Mouse (Mus musculus) embryonic facial prominence, embryonic 13.5 days (tissue): Measurements from ENCODE around the gene Ksr1. TPM values are rescaled to one million over a fixed set of nuclear protein-coding genes. Genes with fewer than 3 reads are reported as not detected.
A peak's percentile ranks its signal among the peaks of the same experiment; 100 is the strongest.

Experiments
- ATAC-seq: fragments of 200-750 bp; cut with Nextera tagmentation; 2 replicates; pipeline ENCODE4 v1.8.0; 2017; ENCODE audit warnings: low read depth; ENCODE audit not compliant: insufficient number of reproducible peaks, insufficient read depth, low FRiP score, low TSS enrichment
- H3K27ac ChIP-seq: fragments of 300-500 bp; sonication (generic); 2 replicates; pipeline ENCODE4 v1.5.1; 2015; ENCODE audit warnings: moderate library complexity, mild to moderate bottlenecking, inconsistent platforms
- H3K27me3 ChIP-seq: fragments of 300-500 bp; sonication (generic); 2 replicates; pipeline ENCODE4 v1.6.1; 2015; ENCODE audit warnings: mild to moderate bottlenecking, inconsistent platforms
- H3K36me3 ChIP-seq: fragments of 300-500 bp; sonication (generic); 2 replicates; pipeline ENCODE4 v1.6.1; 2015; ENCODE audit warnings: mild to moderate bottlenecking, inconsistent platforms
- H3K4me1 ChIP-seq: fragments of 300-500 bp; sonication (generic); 2 replicates; pipeline ENCODE4 v1.6.1; 2015; ENCODE audit warnings: inconsistent platforms
- H3K4me2 ChIP-seq: fragments of 300-500 bp; sonication (generic); 2 replicates; pipeline ENCODE4 v1.6.1; 2015; ENCODE audit warnings: moderate library complexity, mild to moderate bottlenecking, inconsistent platforms
- H3K4me3 ChIP-seq: fragments of 300-500 bp; sonication (generic); 2 replicates; pipeline ENCODE4 v1.5.1; 2015; ENCODE audit warnings: mild to moderate bottlenecking, inconsistent platforms
- H3K9ac ChIP-seq: fragments of 300-500 bp; sonication (generic); 2 replicates; pipeline ENCODE4 v1.6.1; 2015; ENCODE audit warnings: mild to moderate bottlenecking, inconsistent platforms
- H3K9me3 ChIP-seq: fragments of 300-500 bp; sonication (generic); 2 replicates; pipeline ENCODE4 v1.6.1; 2016; ENCODE audit warnings: inconsistent platforms
- WGBS: fragments of 180-500 bp; shearing (Covaris S2); methylation state at CpG from one replicate; pipeline ENCODE4 v1.1.7; 2015; ENCODE audit warnings: mixed read lengths; 5-methylcytosine and 5-hydroxymethylcytosine counted together
- polyA plus RNA-seq: library from polyadenylated mRNA; unstranded; fragments of >200 nt; fragmentation: Nextera tagmentation; extraction: Ambion mirVana; gene quantifications from 2 replicates; pipeline ENCODE4 v1.2.1, GENCODE M21; 2015

Ksr1 gene
- polyA plus RNA-seq, 1 experiment from 2014 or later = 3.3 TPM

GRCm38 (mm10) chr11:79031452-79031746 is 114.8 kb downstream of the Ksr1 start:
- WGBS = 67% methylated on average over 5 of the region's 5 CpGs
- no peaks in the 10 kb centered on the region for H3K27me3 ChIP-seq
- H3K9ac ChIP-seq = no peak overlapping the region
- no peak overlapping the region for H3K4me3 ChIP-seq
- peaks cover 29% of the 10 kb centered on the region for H3K36me3 ChIP-seq
- peaks cover 6% of the 10 kb centered on the region for H3K4me1 ChIP-seq
- H3K9me3 ChIP-seq = no peaks in the 10 kb centered on the region
- H3K4me2 ChIP-seq = no peak overlapping the region
- no peak overlapping the region for H3K27ac ChIP-seq
- no peak for ATAC-seq

GRCm38 (mm10) chr11:79030570-79031451 is 115.4 kb downstream of the Ksr1 start:
- H3K9ac ChIP-seq = no peak overlapping the region
- H3K9me3 ChIP-seq = no peaks in the 10 kb centered on the region
- H3K36me3 ChIP-seq = peaks cover 26% of the 10 kb centered on the region
- no peak overlapping the region for H3K4me3 ChIP-seq
- 55% methylated on average over 19 of the region's 19 CpGs for WGBS
- H3K27me3 ChIP-seq = no peaks in the 10 kb centered on the region
- peaks cover 6% of the 10 kb centered on the region for H3K4me1 ChIP-seq
- ATAC-seq = no peak
- no peak overlapping the region for H3K4me2 ChIP-seq
- H3K27ac ChIP-seq = no peak overlapping the region

DNA sequence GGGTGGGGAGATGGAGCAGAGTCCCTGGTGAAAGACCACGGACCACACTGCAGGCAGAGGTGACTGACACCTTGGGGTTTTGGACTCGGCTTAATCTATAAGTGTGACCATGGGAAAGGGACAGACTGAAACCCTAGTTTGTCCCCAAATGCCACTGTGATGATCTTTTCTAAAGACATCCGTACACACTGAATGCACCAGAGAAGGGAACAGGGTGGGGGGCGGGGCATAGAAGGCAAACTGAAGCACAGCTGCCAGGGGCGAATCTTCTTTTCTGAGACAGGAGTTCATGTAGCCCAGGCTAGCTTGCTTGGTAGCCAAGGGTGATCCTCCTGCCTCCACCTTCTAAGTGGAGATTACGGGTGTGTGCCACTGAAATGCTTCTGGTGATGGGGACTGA is 122.5 kb downstream of the Ksr1 start:
- no peaks in the 10 kb centered on the region for H3K9me3 ChIP-seq
- H3K27ac ChIP-seq = 0 out of 2 replicates have a peak overlapping the region, but pooled peaks have one; percentile 55
- H3K4me1 ChIP-seq = peaks cover 16% of the 10 kb centered on the region
- peak overlapping the region; percentile 44 for H3K4me2 ChIP-seq
- H3K36me3 ChIP-seq = peaks cover 53% of the 10 kb centered on the region
- no peak for ATAC-seq
- peak overlapping the region; percentile 32; the same call in 1 of the 2 replicates for H3K9ac ChIP-seq
- 59% methylated on average over 6 of the region's 6 CpGs for WGBS
- H3K4me3 ChIP-seq = peak overlapping the region; percentile 17; the same call in 1 of the 2 replicates
- no peaks in the 10 kb centered on the region for H3K27me3 ChIP-seq

DNA sequence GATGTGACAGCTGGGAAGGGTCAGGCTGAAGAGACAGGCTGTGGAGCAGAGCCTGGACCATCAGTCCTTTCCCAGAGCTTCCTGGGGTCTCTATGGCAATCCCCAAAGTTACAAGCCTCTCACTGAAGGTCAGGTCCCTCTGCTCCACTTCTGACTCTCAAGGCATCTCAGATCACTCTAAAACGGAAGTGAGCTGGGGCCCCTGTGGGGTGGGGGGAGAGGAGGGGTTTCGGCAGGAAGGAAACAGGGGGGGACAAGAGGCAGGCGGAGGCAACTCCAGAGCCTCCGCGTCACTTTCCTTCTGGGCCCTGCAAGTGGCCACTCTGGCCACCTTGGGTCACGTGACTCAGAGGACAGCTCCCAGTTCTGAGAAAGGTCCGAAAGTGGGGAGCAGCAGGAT is 122.9 kb downstream of the Ksr1 start:
- peak overlapping the region; percentile 55; the same call in 1 of the 2 replicates for H3K27ac ChIP-seq
- H3K9ac ChIP-seq = peak overlapping the region; percentile 32
- H3K4me1 ChIP-seq = peaks cover 16% of the 10 kb centered on the region
- ATAC-seq = no peak
- H3K9me3 ChIP-seq = no peaks in the 10 kb centered on the region
- H3K36me3 ChIP-seq = peaks cover 57% of the 10 kb centered on the region
- 18% methylated on average over 7 of the region's 7 CpGs for WGBS
- H3K27me3 ChIP-seq = no peaks in the 10 kb centered on the region
- H3K4me3 ChIP-seq = peak overlapping the region; percentile 17; the same call in 1 of the 2 replicates
- peak overlapping the region; percentile 44 for H3K4me2 ChIP-seq

GRCm38 (mm10) chr11:79022836-79023235 is 123.4 kb downstream of the Ksr1 start:
- 68% methylated on average over 4 of the region's 4 CpGs for whole genome bisulfite sequencing
- peak overlapping the region; percentile 44; the same call in 1 of the 2 replicates for H3K4me2 ChIP-seq
- H3K9me3 ChIP-seq = no peaks in the 10 kb centered on the region
- H3K36me3 ChIP-seq = peaks cover 58% of the 10 kb centered on the region
- H3K27ac ChIP-seq = peak overlapping the region; percentile 55; the same call in 1 of the 2 replicates
- ATAC-seq = no peak
- no peaks in the 10 kb centered on the region for H3K27me3 ChIP-seq
- H3K4me1 ChIP-seq = peaks cover 16% of the 10 kb centered on the region
- H3K9ac ChIP-seq = peak overlapping the region; percentile 32
- no peak overlapping the region for H3K4me3 ChIP-seq

- H3K9me3 ChIP-seq = no peaks in the 10 kb centered on the region
- no peak overlapping the region for H3K9ac ChIP-seq
- 82% methylated on average over 21 of the region's 21 CpGs for WGBS
- no peak overlapping the region for H3K4me2 ChIP-seq
- H3K27ac ChIP-seq = no peak overlapping the region
- peaks cover 69% of the 10 kb centered on the region for H3K36me3 ChIP-seq
- no peak for ATAC-seq
- peaks cover 22% of the 10 kb centered on the region for H3K4me1 ChIP-seq
- H3K27me3 ChIP-seq = no peaks in the 10 kb centered on the region
- H3K4me3 ChIP-seq = no peak overlapping the region
Observed at GRCm38 (mm10) chr11:79020535-79021045, 125.6 kb downstream of the Ksr1 start.

GRCm38 (mm10) chr11:79019839-79020534 is 126.2 kb downstream of the Ksr1 start:
- 88% methylated on average over 17 of the region's 17 CpGs for WGBS
- Histone ChIP-seq H3K36me3 (peaks cover 65% of the 10 kb centered on the region), H3K4me1 (peaks cover 27% of the 10 kb centered on the region), H3K4me2 (no peak overlapping the region), H3K27me3 (no peaks in the 10 kb centered on the region), H3K9ac (no peak overlapping the region; the same call in 1 of the 2 replicates), H3K27ac (no peak overlapping the region), H3K9me3 (no peaks in the 10 kb centered on the region), H3K4me3 (no peak overlapping the region)
- no peak for ATAC-seq

DNA sequence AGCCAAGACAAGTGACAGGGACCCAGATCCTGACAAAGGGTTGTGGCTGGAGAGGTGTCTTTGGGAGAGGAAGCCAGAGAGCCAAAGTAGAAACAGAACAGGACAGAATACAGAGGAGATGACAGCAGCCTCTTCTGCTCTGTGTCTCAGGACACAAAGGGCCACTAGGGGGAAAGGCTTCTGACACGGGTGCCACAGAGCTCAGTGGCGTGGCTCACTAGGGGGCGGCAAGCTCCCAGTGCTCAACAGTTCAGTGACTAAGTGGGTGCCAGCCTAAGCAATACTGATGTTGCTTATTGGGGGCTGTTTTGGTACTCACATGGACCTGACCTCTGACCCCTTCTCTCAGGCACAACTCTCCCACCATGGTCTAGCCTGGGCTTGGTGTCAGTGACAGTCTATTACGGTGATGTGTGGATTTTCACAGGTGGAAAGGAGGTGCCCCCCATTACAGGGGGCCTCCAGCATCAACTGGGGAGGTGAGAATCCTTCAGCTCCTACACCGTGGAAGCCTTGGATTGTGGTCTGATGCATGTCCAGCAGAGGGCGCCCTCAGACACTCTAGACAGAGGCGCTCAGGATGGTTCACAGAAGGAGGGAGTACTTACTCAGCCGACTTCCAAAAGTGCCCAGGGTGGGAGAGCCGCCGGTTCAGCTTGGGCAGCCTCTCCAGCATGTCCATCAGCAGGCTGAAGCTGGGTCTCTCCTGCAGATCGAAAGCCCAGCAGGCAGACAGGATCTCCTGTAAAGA is 127.1 kb downstream of the Ksr1 start:
- H3K4me2 ChIP-seq = no peak overlapping the region
- H3K9ac ChIP-seq = no peak overlapping the region; the same call in 1 of the 2 replicates
- no peak overlapping the region for H3K27ac ChIP-seq
- peaks cover 35% of the 10 kb centered on the region for H3K4me1 ChIP-seq
- no peaks in the 10 kb centered on the region for H3K9me3 ChIP-seq
- no peak overlapping the region for H3K4me3 ChIP-seq
- no peak for ATAC-seq
- no peaks in the 10 kb centered on the region for H3K27me3 ChIP-seq
- WGBS = 50% methylated on average over 11 of the region's 11 CpGs
- H3K36me3 ChIP-seq = peaks cover 65% of the 10 kb centered on the region

DNA sequence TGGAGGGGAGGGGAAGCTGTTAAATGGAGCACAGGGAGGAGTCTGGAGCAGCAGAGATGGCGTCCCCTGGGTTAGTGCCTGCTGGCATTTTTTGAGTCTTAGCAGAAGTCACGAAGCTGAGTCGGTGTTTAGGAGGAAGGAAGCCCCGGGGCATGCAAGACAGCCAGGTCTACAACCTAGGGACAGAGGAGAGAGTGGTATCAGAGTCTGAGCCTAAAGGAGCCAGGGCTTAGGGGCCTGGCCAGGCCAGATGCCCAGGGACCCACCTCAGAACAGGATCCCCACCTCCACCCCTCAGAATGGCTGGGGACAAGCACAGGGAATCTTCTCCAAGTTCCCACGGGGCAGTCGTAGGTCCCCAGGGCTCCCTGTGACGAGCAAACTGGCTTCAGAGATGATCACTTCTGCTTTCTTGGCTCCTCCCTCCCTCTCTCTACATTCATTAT is 129.0 kb downstream of the Ksr1 start:
- H3K9ac ChIP-seq = no peak overlapping the region
- peaks cover 21% of the 10 kb centered on the region for H3K4me1 ChIP-seq
- H3K4me3 ChIP-seq = no peak overlapping the region
- peaks cover 62% of the 10 kb centered on the region for H3K36me3 ChIP-seq
- H3K4me2 ChIP-seq = no peak overlapping the region
- no peak for ATAC-seq
- no peaks in the 10 kb centered on the region for H3K27me3 ChIP-seq
- no peak overlapping the region for H3K27ac ChIP-seq
- no peaks in the 10 kb centered on the region for H3K9me3 ChIP-seq
- 68% methylated on average over 7 of the region's 7 CpGs for WGBS

DNA sequence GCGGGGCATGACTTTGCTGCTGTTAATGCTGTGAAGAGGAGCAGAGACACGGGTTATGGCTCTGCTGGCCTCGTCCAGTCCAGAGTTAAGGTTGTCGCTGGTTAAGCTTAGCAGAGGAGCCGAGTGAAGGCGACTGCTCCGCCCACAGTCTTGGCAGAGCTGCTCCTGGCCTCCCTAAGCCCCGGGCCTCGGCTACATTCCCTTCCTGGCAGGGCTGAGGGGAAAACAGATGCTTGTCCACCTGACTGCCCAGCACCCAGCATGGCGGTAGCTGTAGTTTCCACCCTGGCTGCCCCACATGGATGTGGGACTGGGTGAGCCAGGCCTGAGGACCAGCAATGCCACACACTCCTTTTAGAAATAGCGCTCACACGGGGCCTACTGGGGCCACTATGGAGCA is 130.0 kb downstream of the Ksr1 start:
- Histone ChIP-seq H3K4me2 (no peak overlapping the region), H3K4me1 (peaks cover 21% of the 10 kb centered on the region), H3K27ac (no peak overlapping the region), H3K4me3 (no peak overlapping the region), H3K36me3 (peaks cover 57% of the 10 kb centered on the region), H3K9ac (0 out of 2 replicates have a peak overlapping the region, but pooled peaks have one; percentile 3), H3K27me3 (no peaks in the 10 kb centered on the region), H3K9me3 (no peaks in the 10 kb centered on the region)
- no peak for ATAC-seq
- 62% methylated on average over 12 of the region's 12 CpGs for WGBS

DNA sequence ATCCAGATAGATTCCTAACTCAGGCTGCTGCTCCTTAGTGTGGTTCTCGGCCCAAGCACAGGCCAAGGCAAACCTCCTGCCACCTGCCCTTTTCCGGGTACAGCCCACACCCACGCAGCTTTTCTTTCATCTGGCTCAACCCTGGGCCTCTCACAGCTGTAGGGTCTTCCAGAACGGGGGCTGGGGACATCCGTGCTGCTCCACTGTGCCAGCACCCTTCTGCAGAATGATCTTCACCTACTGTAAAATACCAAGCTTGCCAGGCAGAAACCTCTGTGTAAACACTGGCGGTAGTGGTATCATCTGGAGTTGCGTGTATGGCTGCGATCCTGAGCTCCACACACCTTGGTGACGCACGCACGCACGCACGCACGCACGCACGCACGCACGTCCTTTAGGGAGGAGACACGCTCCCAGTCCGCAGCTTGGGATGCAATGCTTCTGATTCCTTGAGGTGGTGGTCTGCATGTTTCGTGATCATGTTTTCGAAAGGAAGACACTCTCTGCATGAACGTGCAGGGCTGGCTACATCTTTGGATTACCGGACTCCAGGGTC is 130.5 kb downstream of the Ksr1 start:
- no peak overlapping the region for H3K4me2 ChIP-seq
- 89% methylated on average over 24 of the region's 24 CpGs for WGBS
- no peak for ATAC-seq
- no peaks in the 10 kb centered on the region for H3K9me3 ChIP-seq
- H3K36me3 ChIP-seq = peaks cover 52% of the 10 kb centered on the region
- peaks cover 21% of the 10 kb centered on the region for H3K4me1 ChIP-seq
- no peak overlapping the region for H3K4me3 ChIP-seq
- H3K9ac ChIP-seq = 0 out of 2 replicates have a peak overlapping the region, but pooled peaks have one; percentile 3
- H3K27ac ChIP-seq = no peak overlapping the region
- no peaks in the 10 kb centered on the region for H3K27me3 ChIP-seq
